Mouse (Mus musculus): ENCODE data around the gene Dsp. TPM values are rescaled to one million over a fixed set of nuclear protein-coding genes. Genes with fewer than 3 reads are reported as not detected.

Dsp gene
- polyA plus RNA-seq, 1 experiment from 2014 or later, result not detected

- Histone ChIP-seq H3K79me2 (ENCODE audit: inconsistent target) (no peaks in the 10 kb centered on the region), H3K36me3 (ENCODE audit: inconsistent target) (no peaks in the 10 kb centered on the region), H3K27ac (no peak overlapping the region), H3K4me3 (ENCODE audit: inconsistent target) (no peak overlapping the region)
- 2% methylated on average over 45 of the region's 49 CpGs for WGBS (ENCODE audit: missing documents)
Measured at GRCm38 (mm10) chr13:38151671-38152428, 756 bp downstream of the Dsp start.

- Histone ChIP-seq H3K27ac (no peak overlapping the region), H3K4me3 (ENCODE audit: inconsistent target) (no peak overlapping the region), H3K36me3 (ENCODE audit: inconsistent target) (no peaks in the 10 kb centered on the region), H3K79me2 (ENCODE audit: inconsistent target) (no peaks in the 10 kb centered on the region)
- WGBS (ENCODE audit: missing documents), result 5% methylated on average over 31 of the region's 31 CpGs
Measured at GRCm38 (mm10) chr13:38152429-38153035, 1.4 kb downstream of the Dsp start.

GRCm38 (mm10) chr13:38155523-38155922 lies 4.4 kb downstream of the Dsp start:
- H3K27ac ChIP-seq, result no peak overlapping the region
- WGBS (ENCODE audit: missing documents), result 93% methylated on average over 2 of the region's 2 CpGs

GRCm38 (mm10) chr13:38157635-38158034 lies 6.5 kb downstream of the Dsp start:
- H3K36me3 ChIP-seq (ENCODE audit: inconsistent target), result no peaks in the 10 kb centered on the region
- H3K27ac ChIP-seq, result no peak overlapping the region
- WGBS (ENCODE audit: missing documents), result 17% methylated on average over 6 of the region's 6 CpGs
- no peak overlapping the region for H3K4me3 ChIP-seq (ENCODE audit: inconsistent target)
- H3K79me2 ChIP-seq (ENCODE audit: inconsistent target), result no peaks in the 10 kb centered on the region

More at GRCm38 (mm10) chr13:38155523-38155922, 4.4 kb downstream of the Dsp start:
- Histone ChIP-seq H3K36me3 (ENCODE audit: inconsistent target) (no peaks in the 10 kb centered on the region), H3K4me3 (ENCODE audit: inconsistent target) (no peak overlapping the region), H3K79me2 (ENCODE audit: inconsistent target) (no peaks in the 10 kb centered on the region)

- no peak overlapping the region for H3K4me3 ChIP-seq (ENCODE audit: inconsistent target)
- no peaks in the 10 kb centered on the region for H3K36me3 ChIP-seq (ENCODE audit: inconsistent target)
- no peak overlapping the region for H3K27ac ChIP-seq
- WGBS (ENCODE audit: missing documents), result 85% methylated on average over 2 of the region's 2 CpGs
- H3K79me2 ChIP-seq (ENCODE audit: inconsistent target), result no peaks in the 10 kb centered on the region
Measured at GRCm38 (mm10) chr13:38162002-38162401, 10.9 kb downstream of the Dsp start.

- no peak overlapping the region for H3K27ac ChIP-seq
- no peak overlapping the region for H3K4me3 ChIP-seq (ENCODE audit: inconsistent target)
- 30% methylated on average over 11 of the region's 11 CpGs for WGBS (ENCODE audit: missing documents)
- H3K36me3 ChIP-seq (ENCODE audit: inconsistent target), result no peaks in the 10 kb centered on the region
- H3K79me2 ChIP-seq (ENCODE audit: inconsistent target), result no peaks in the 10 kb centered on the region
Measured at GRCm38 (mm10) chr13:38162668-38163067, 11.6 kb downstream of the Dsp start.

- Histone ChIP-seq H3K4me3 (ENCODE audit: inconsistent target) (no peak overlapping the region), H3K36me3 (ENCODE audit: inconsistent target) (no peaks in the 10 kb centered on the region), H3K27ac (no peak overlapping the region), H3K79me2 (ENCODE audit: inconsistent target) (no peaks in the 10 kb centered on the region)
- 93% methylated on average over 8 of the region's 11 CpGs for WGBS (ENCODE audit: missing documents)
Measured at GRCm38 (mm10) chr13:38164932-38165331, 13.8 kb downstream of the Dsp start.

- Histone ChIP-seq H3K79me2 (ENCODE audit: inconsistent target) (no peaks in the 10 kb centered on the region), H3K27ac (no peak overlapping the region), H3K4me3 (ENCODE audit: inconsistent target) (no peak overlapping the region), H3K36me3 (ENCODE audit: inconsistent target) (no peaks in the 10 kb centered on the region)
- 90% methylated on average over 3 of the region's 3 CpGs for WGBS (ENCODE audit: missing documents)
Measured at GRCm38 (mm10) chr13:38167056-38167455, 16.0 kb downstream of the Dsp start.

GRCm38 (mm10) chr13:38170707-38171144 lies 19.6 kb downstream of the Dsp start:
- Histone ChIP-seq H3K36me3 (ENCODE audit: inconsistent target) (no peaks in the 10 kb centered on the region), H3K79me2 (ENCODE audit: inconsistent target) (no peaks in the 10 kb centered on the region), H3K27ac (no peak overlapping the region), H3K4me3 (ENCODE audit: inconsistent target) (no peak overlapping the region)
- 75% methylated on average over 4 of the region's 4 CpGs for WGBS (ENCODE audit: missing documents)

GRCm38 (mm10) chr13:38193406-38193805 lies 42.3 kb downstream of the Dsp start:
- WGBS (ENCODE audit: missing documents), result 88% methylated on average over 10 of the region's 10 CpGs
- H3K4me3 ChIP-seq (ENCODE audit: inconsistent target), result no peak overlapping the region
- H3K36me3 ChIP-seq (ENCODE audit: inconsistent target), result no peaks in the 10 kb centered on the region
- no peaks in the 10 kb centered on the region for H3K79me2 ChIP-seq (ENCODE audit: inconsistent target)
- H3K27ac ChIP-seq, result no peak overlapping the region

- peaks cover 16% of the 10 kb centered on the region for H3K79me2 ChIP-seq (ENCODE audit: inconsistent target)
- no peak overlapping the region for H3K4me3 ChIP-seq (ENCODE audit: inconsistent target)
- no peaks in the 10 kb centered on the region for H3K36me3 ChIP-seq (ENCODE audit: inconsistent target)
- no peak overlapping the region for H3K27ac ChIP-seq
- 78% methylated on average over 6 of the region's 6 CpGs for WGBS (ENCODE audit: missing documents)
Measured at GRCm38 (mm10) chr13:38201413-38201812, 50.3 kb downstream of the Dsp start.

- peak overlapping the region; percentile 89; the same call in 1 of the 2 replicates for H3K4me3 ChIP-seq (ENCODE audit: inconsistent target)
- peaks cover 44% of the 10 kb centered on the region for H3K79me2 ChIP-seq (ENCODE audit: inconsistent target)
- 60% methylated on average over 3 of the region's 4 CpGs for WGBS (ENCODE audit: missing documents)
- H3K36me3 ChIP-seq (ENCODE audit: inconsistent target), result no peaks in the 10 kb centered on the region
- no peak overlapping the region for H3K27ac ChIP-seq
Measured at GRCm38 (mm10) chr13:38204171-38204570, 53.1 kb downstream of the Dsp start.

GRCm38 (mm10) chr13:38204702-38205482 lies 53.8 kb downstream of the Dsp start, which contains the start of gene Snrnp48:
Snrnp48 (plus strand) TSS chr13:38204938.
- WGBS (ENCODE audit: missing documents), result 1% methylated on average over 53 of the region's 59 CpGs

GRCm38 (mm10) chr13:38211122-38211521 lies 60.0 kb downstream of the Dsp start:
- peaks cover 48% of the 10 kb centered on the region for H3K79me2 ChIP-seq (ENCODE audit: inconsistent target)
- H3K27ac ChIP-seq, result no peak overlapping the region
- 100% methylated on average over 5 of the region's 5 CpGs for WGBS (ENCODE audit: missing documents)
- no peak overlapping the region for H3K4me3 ChIP-seq (ENCODE audit: inconsistent target)
- H3K36me3 ChIP-seq (ENCODE audit: inconsistent target), result peaks cover 34% of the 10 kb centered on the region

More at GRCm38 (mm10) chr13:38204702-38205482, 53.8 kb downstream of the Dsp start, which contains the start of gene Snrnp48:
- H3K4me3 ChIP-seq (ENCODE audit: inconsistent target), result peak within 1 kb of the TSS; percentile 89
- no peak within 1 kb of the TSS; the same call in 1 of the 2 replicates for H3K27ac ChIP-seq
- H3K36me3 ChIP-seq (ENCODE audit: inconsistent target), result no peaks in the 10 kb centered on the region
- peaks cover 50% of the 10 kb centered on the region for H3K79me2 ChIP-seq (ENCODE audit: inconsistent target)

Data from macrophage (primary cell).